Mouse (Mus musculus): ENCODE data around the gene Gm20441. TPM values are rescaled to one million over a fixed set of nuclear protein-coding genes. Genes with fewer than 3 reads are reported as not detected.

Gm20441 gene
- polyA plus RNA-seq, 1 experiment from 2014 or later: not detected

- WGBS: 100% methylated on average over 3 of the region's 3 CpGs
- Histone ChIP-seq H3K4me3 (no peak overlapping the region), H3K36me3 (peaks cover 19% of the 10 kb centered on the region)
Observed at GRCm38 (mm10) chr10:75760311-75760710, 20.4 kb downstream of the Gm20441 start.

GRCm38 (mm10) chr10:75756719-75757118 lies 24.0 kb downstream of the Gm20441 start:
- H3K4me1 ChIP-seq: no peaks in the 10 kb centered on the region
- H3K36me3 ChIP-seq: peaks cover 46% of the 10 kb centered on the region
- no peak overlapping the region for H3K4me2 ChIP-seq (replicated peaks)
- no peak overlapping the region for H3K27ac ChIP-seq
- H3K9me3 ChIP-seq: no peaks in the 10 kb centered on the region
- no peak overlapping the region for H3K4me3 ChIP-seq
- no peak overlapping the region for H3K9ac ChIP-seq
- WGBS: 96% methylated on average over 11 of the region's 11 CpGs
- H3K27me3 ChIP-seq: no peaks in the 10 kb centered on the region
- no peak for ATAC-seq (ENCODE audit: insufficient number of reproducible peaks, insufficient read depth, low FRiP score, low TSS enrichment)

More at GRCm38 (mm10) chr10:75760311-75760710, 20.4 kb downstream of the Gm20441 start:
- Histone ChIP-seq H3K27me3 (no peaks in the 10 kb centered on the region), H3K27ac (no peak overlapping the region), H3K9me3 (no peaks in the 10 kb centered on the region), H3K9ac (no peak overlapping the region), H3K4me1 (0 out of 2 replicates have a peak, but pooled peaks cover 9% of the 10 kb centered on the region), H3K4me2 (replicated peaks) (no peak overlapping the region)
- ATAC-seq (ENCODE audit: insufficient number of reproducible peaks, insufficient read depth, low FRiP score, low TSS enrichment): no peak

GRCm38 (mm10) chr10:75744017-75744416 lies 36.7 kb downstream of the Gm20441 start:
- Histone ChIP-seq H3K4me3 (no peak overlapping the region), H3K4me2 (replicated peaks) (no peak overlapping the region), H3K27ac (no peak overlapping the region), H3K27me3 (no peaks in the 10 kb centered on the region), H3K9ac (no peak overlapping the region), H3K9me3 (no peaks in the 10 kb centered on the region), H3K4me1 (no peaks in the 10 kb centered on the region), H3K36me3 (peaks cover 80% of the 10 kb centered on the region)
- peak; percentile 79 for ATAC-seq (ENCODE audit: insufficient number of reproducible peaks, insufficient read depth, low FRiP score, low TSS enrichment)
- 44% methylated on average over 3 of the region's 3 CpGs for WGBS

- Histone ChIP-seq H3K36me3 (peaks cover 80% of the 10 kb centered on the region), H3K27ac (no peak overlapping the region), H3K4me2 (replicated peaks) (no peak overlapping the region), H3K9ac (no peak overlapping the region), H3K9me3 (no peaks in the 10 kb centered on the region), H3K4me1 (no peaks in the 10 kb centered on the region), H3K27me3 (no peaks in the 10 kb centered on the region), H3K4me3 (no peak overlapping the region)
- 86% methylated on average over 12 of the region's 12 CpGs for WGBS
- ATAC-seq (ENCODE audit: insufficient number of reproducible peaks, insufficient read depth, low FRiP score, low TSS enrichment): no peak
Observed at GRCm38 (mm10) chr10:75743369-75743768, 37.4 kb downstream of the Gm20441 start.

GRCm38 (mm10) chr10:75740866-75741265 lies 39.9 kb downstream of the Gm20441 start:
- Histone ChIP-seq H3K4me3 (no peak overlapping the region), H3K4me2 (replicated peaks) (no peak overlapping the region), H3K27ac (no peak overlapping the region), H3K27me3 (no peaks in the 10 kb centered on the region), H3K36me3 (peaks cover 80% of the 10 kb centered on the region), H3K9me3 (no peaks in the 10 kb centered on the region), H3K4me1 (no peaks in the 10 kb centered on the region), H3K9ac (no peak overlapping the region)
- ATAC-seq (ENCODE audit: insufficient number of reproducible peaks, insufficient read depth, low FRiP score, low TSS enrichment): no peak
- WGBS: 95% methylated on average over 3 of the region's 3 CpGs

- ATAC-seq (ENCODE audit: insufficient number of reproducible peaks, insufficient read depth, low FRiP score, low TSS enrichment): no peak
- no peak overlapping the region for H3K4me2 ChIP-seq (replicated peaks)
- peaks cover 73% of the 10 kb centered on the region for H3K36me3 ChIP-seq
- H3K9me3 ChIP-seq: no peaks in the 10 kb centered on the region
- no peaks in the 10 kb centered on the region for H3K27me3 ChIP-seq
- H3K4me1 ChIP-seq: no peaks in the 10 kb centered on the region
- H3K27ac ChIP-seq: no peak overlapping the region
- no peak overlapping the region for H3K9ac ChIP-seq
- WGBS: 95% methylated on average over 7 of the region's 7 CpGs
- H3K4me3 ChIP-seq: no peak overlapping the region
Observed at GRCm38 (mm10) chr10:75725449-75725848, 55.3 kb downstream of the Gm20441 start.

Other genes starting within 250 kb of the Gm20441 start
- 2.6 and 2.7 TPM in 2 replicates for gene Lrrc75b, start 220.6 kb downstream of the Gm20441 start, polyA plus RNA-seq (2016; fragmentation: Nextera tagmentation; extraction: Ambion mirVana)
- gene Ggt1, start 219.3 kb downstream of the Gm20441 start, polyA plus RNA-seq (2016; fragmentation: Nextera tagmentation; extraction: Ambion mirVana): 0.85 and 1.8 TPM in 2 replicates
- gene Ggt5, start 191.6 kb downstream of the Gm20441 start, polyA plus RNA-seq (2016; fragmentation: Nextera tagmentation; extraction: Ambion mirVana): 0.91 and 1.9 TPM in 2 replicates
- gene Susd2, start 136.9 kb downstream of the Gm20441 start, polyA plus RNA-seq (2016; fragmentation: Nextera tagmentation; extraction: Ambion mirVana): 1.9 and 2.7 TPM in 2 replicates
- gene Cabin1, start 16.6 kb downstream of the Gm20441 start, polyA plus RNA-seq (2016; fragmentation: Nextera tagmentation; extraction: Ambion mirVana): 34.7 and 36.0 TPM in 2 replicates
- 92.2 and 95.4 TPM in 2 replicates for gene Ddt, start 7.5 kb downstream of the Gm20441 start, polyA plus RNA-seq (2016; fragmentation: Nextera tagmentation; extraction: Ambion mirVana)
- gene Gstt3, start 460 bp upstream of the Gm20441 start, polyA plus RNA-seq (2016; fragmentation: Nextera tagmentation; extraction: Ambion mirVana): 9.7 and 10.4 TPM in 2 replicates
- 11.0 TPM in 2 replicates for gene Gstt1, start 17.6 kb upstream of the Gm20441 start, polyA plus RNA-seq (2016; fragmentation: Nextera tagmentation; extraction: Ambion mirVana)
- not detected in 2 replicates for gene Gstt4, start 41.6 kb upstream of the Gm20441 start, polyA plus RNA-seq (2016; fragmentation: Nextera tagmentation; extraction: Ambion mirVana)
- gene Gstt2, start 56.5 kb upstream of the Gm20441 start, polyA plus RNA-seq (2016; fragmentation: Nextera tagmentation; extraction: Ambion mirVana): 9.6 and 12.0 TPM in 2 replicates
- gene Mif, start 79.3 kb upstream of the Gm20441 start, polyA plus RNA-seq (2016; fragmentation: Nextera tagmentation; extraction: Ambion mirVana): 1,615 and 1,742 TPM in 2 replicates
- gene Derl3, start 112.5 kb upstream of the Gm20441 start, polyA plus RNA-seq (2016; fragmentation: Nextera tagmentation; extraction: Ambion mirVana): 3.2 and 3.9 TPM in 2 replicates
- 269 TPM in 2 replicates for gene Smarcb1, start 140.7 kb upstream of the Gm20441 start, polyA plus RNA-seq (2016; fragmentation: Nextera tagmentation; extraction: Ambion mirVana)
- gene Chchd10, start 152.2 kb upstream of the Gm20441 start, polyA plus RNA-seq (2016; fragmentation: Nextera tagmentation; extraction: Ambion mirVana): 10.2 and 11.8 TPM in 2 replicates
- gene Mmp11, start 155.5 kb upstream of the Gm20441 start, polyA plus RNA-seq (2016; fragmentation: Nextera tagmentation; extraction: Ambion mirVana): 110 and 112 TPM in 2 replicates
- gene Gm867, start 159.7 kb upstream of the Gm20441 start, polyA plus RNA-seq (2016; fragmentation: Nextera tagmentation; extraction: Ambion mirVana): 0.31 and 0.37 TPM in 2 replicates
- gene Vpreb3, start 162.1 kb upstream of the Gm20441 start, polyA plus RNA-seq (2016; fragmentation: Nextera tagmentation; extraction: Ambion mirVana): 0.56 and 0.79 TPM in 2 replicates
- gene Gm5134, start 173.6 kb upstream of the Gm20441 start, polyA plus RNA-seq (2016; fragmentation: Nextera tagmentation; extraction: Ambion mirVana): not detected in 2 replicates